Comparison of ENCODE assay signal across 8 mouse cellular contexts in genomic region chr10:81143157-81143633, GRCm38 (mm10). TPM values are rescaled to one million over a fixed set of nuclear protein-coding genes. Genes with fewer than 3 reads are reported as not detected.
DNase-seq lines count a peak whose midpoint lies in the region; ATAC-seq and TF ChIP-seq lines count a peak whose summit lies in the region.

No protein-coding gene starts in this region.

- peak overlapping the region; percentile 20 for H3K4me3 ChIP-seq in hindbrain, embryonic 10.5 days
- no peak overlapping the region for H3K4me3 ChIP-seq in hindbrain, embryonic 14.5 days (replicated peaks; ENCODE audit: low read length)
- peak overlapping the region; percentile 8; the same call in 1 of the 2 replicates for H3K4me3 ChIP-seq in ES-Bruce4 (ENCODE audit: low read depth, low read length)
- H3K4me3 ChIP-seq in bone marrow, adult 2 months (replicated peaks; ENCODE audit: control insufficient read depth, low read depth, low read length) = no peak overlapping the region
- no peak overlapping the region for H3K4me3 ChIP-seq in limb, embryonic 11.5 days (ENCODE audit: low read depth, low read length)

- no peak for DNase-seq in hindbrain, embryonic 10.5 days (ENCODE audit: low spot score)
- DNase-seq in hindbrain, embryonic 14.5 days (ENCODE audit: low spot score) = no peak
- DNase-seq in limb, embryonic 11.5 days (ENCODE audit: low spot score) = no peak
- no peak for DNase-seq in ovary, postnatal 14 days (ENCODE audit: low spot score)
- DNase-seq in layer of hippocampus, adult 9-10 months (ENCODE audit: low spot score) = no peak
- DNase-seq in gastrocnemius, postnatal 10 days = no peak

- H3K9ac ChIP-seq in hindbrain, embryonic 14.5 days = no peak overlapping the region
- H3K9ac ChIP-seq in ES-Bruce4 (ENCODE audit: low read depth, poor library complexity, severe bottlenecking) = peak overlapping the region; percentile 69
- H3K9ac ChIP-seq in limb, embryonic 11.5 days (ENCODE audit: low read length) = peak overlapping the region; percentile 7; the same call in 1 of the 2 replicates

- H3K4me2 ChIP-seq in hindbrain, embryonic 14.5 days (replicated peaks) = no peak overlapping the region
- H3K4me2 ChIP-seq in limb, embryonic 11.5 days (ENCODE audit: low read depth, severe bottlenecking) = no peak overlapping the region

- peak overlapping the region; percentile 70 for H3K27ac ChIP-seq in hindbrain, embryonic 10.5 days
- no peak overlapping the region for H3K27ac ChIP-seq in hindbrain, embryonic 14.5 days
- H3K27ac ChIP-seq in ES-Bruce4 (ENCODE audit: insufficient read depth, low read length) = 0 out of 2 replicates have a peak overlapping the region, but pooled peaks have one; percentile 51
- H3K27ac ChIP-seq in bone marrow, adult 2 months (ENCODE audit: control insufficient read depth, insufficient read depth, low read depth, low read length, poor library complexity) = peak overlapping the region; percentile 44; the same call in 1 of the 2 replicates
- H3K27ac ChIP-seq in limb, embryonic 11.5 days (replicated peaks; ENCODE audit: low read depth, low read length) = no peak overlapping the region

- H3K4me1 ChIP-seq in hindbrain, embryonic 10.5 days (replicated peaks) = peaks cover 72% of the 10 kb centered on the region
- H3K4me1 ChIP-seq in hindbrain, embryonic 14.5 days (replicated peaks; ENCODE audit: control insufficient read depth, insufficient read depth, low read length) = peaks cover 28% of the 10 kb centered on the region
- H3K4me1 ChIP-seq in ES-Bruce4 (ENCODE audit: control insufficient read depth, insufficient read depth, low read length) = peaks cover 2% of the 10 kb centered on the region
- H3K4me1 ChIP-seq in bone marrow, adult 2 months (ENCODE audit: control insufficient read depth, insufficient read depth, low read length) = peaks cover 14% of the 10 kb centered on the region
- H3K4me1 ChIP-seq in limb, embryonic 11.5 days (ENCODE audit: control insufficient read depth, insufficient read depth, low read length) = peaks cover 28% of the 10 kb centered on the region

- WGBS in hindbrain, embryonic 10.5 days = 94% methylated on average over 7 of the region's 7 CpGs
- 90% methylated on average over 6 of the region's 7 CpGs for WGBS in hindbrain, embryonic 14.5 days
- WGBS in bone marrow, adult 2 months = 63% methylated on average over 7 of the region's 7 CpGs
- 92% methylated on average over 7 of the region's 7 CpGs for WGBS in limb, embryonic 11.5 days

- peaks cover 59% of the 10 kb centered on the region for H3K36me3 ChIP-seq in hindbrain, embryonic 10.5 days
- H3K36me3 ChIP-seq in hindbrain, embryonic 14.5 days (replicated peaks; ENCODE audit: control insufficient read depth, insufficient read depth) = peaks cover 47% of the 10 kb centered on the region
- H3K36me3 ChIP-seq in ES-Bruce4 (ENCODE audit: control insufficient read depth, insufficient read depth, low read length, poor library complexity, severe bottlenecking) = peaks cover 24% of the 10 kb centered on the region
- H3K36me3 ChIP-seq in limb, embryonic 11.5 days (ENCODE audit: control insufficient read depth, insufficient read depth, low read length) = peaks cover 41% of the 10 kb centered on the region

- no peak for TF ChIP-seq EP300 in ES-Bruce4 (IDR thresholded peaks at IDR 0.05; ENCODE audit: insufficient read depth, low read depth, low read length)

- TF ChIP-seq POLR2A in ES-Bruce4 (IDR thresholded peaks at IDR 0.05; ENCODE audit: insufficient read depth, low read length) = no peak
- no peak for TF ChIP-seq POLR2A in bone marrow, adult 2 months (IDR thresholded peaks at IDR 0.05; ENCODE audit: borderline replicate concordance, control insufficient read depth, low read depth, low read length)

- TF ChIP-seq CTCF in ES-Bruce4 (IDR thresholded peaks at IDR 0.05; ENCODE audit: low read depth, low read length) = peak; percentile 34
- no peak for TF ChIP-seq CTCF in bone marrow, adult 2 months (IDR thresholded peaks at IDR 0.05; ENCODE audit: control insufficient read depth, insufficient read depth, low read length)

- no peaks in the 10 kb centered on the region for H3K9me3 ChIP-seq in hindbrain, embryonic 10.5 days
- no peaks in the 10 kb centered on the region for H3K9me3 ChIP-seq in hindbrain, embryonic 14.5 days (ENCODE audit: control insufficient read depth, low read length)
- no peaks in the 10 kb centered on the region for H3K9me3 ChIP-seq in ES-Bruce4 (replicated peaks; ENCODE audit: control insufficient read depth, insufficient read depth, low read length, poor library complexity, severe bottlenecking)
- no peaks in the 10 kb centered on the region for H3K9me3 ChIP-seq in limb, embryonic 11.5 days (ENCODE audit: control insufficient read depth, low read length)

- no peak for ATAC-seq in hindbrain, embryonic 14.5 days (ENCODE audit: low FRiP score)
- no peak for ATAC-seq in limb, embryonic 11.5 days (ENCODE audit: insufficient number of reproducible peaks, low FRiP score, low TSS enrichment, low read depth)

- no peaks in the 10 kb centered on the region for H3K27me3 ChIP-seq in hindbrain, embryonic 10.5 days (ENCODE audit: insufficient read depth, poor library complexity, severe bottlenecking)
- H3K27me3 ChIP-seq in hindbrain, embryonic 14.5 days (ENCODE audit: control insufficient read depth, insufficient read depth, low read length) = no peaks in the 10 kb centered on the region
- H3K27me3 ChIP-seq in ES-Bruce4 (ENCODE audit: control insufficient read depth, insufficient read depth, low read length, poor library complexity, severe bottlenecking) = no peaks in the 10 kb centered on the region
- no peaks in the 10 kb centered on the region for H3K27me3 ChIP-seq in limb, embryonic 11.5 days (ENCODE audit: control insufficient read depth, insufficient read depth, low read length)

RNA-seq across cellular contexts. Expression of gene Zbtb7a, which starts 8.2 kb away (rescaled TPM):
- polyA plus RNA-seq in hindbrain, embryonic 10.5 days (2016; fragmentation: Nextera tagmentation; extraction: Ambion mirVana) = 9.4 and 12.4 TPM in 2 replicates
- polyA plus RNA-seq in hindbrain, embryonic 14.5 days (2014; fragmentation: Nextera tagmentation; extraction: Ambion mirVana) = 12.4 and 14.4 TPM in 2 replicates
- 12.6 and 14.4 TPM in 2 replicates for polyA plus RNA-seq in ES-Bruce4 (2011; ENCODE audit: insufficient read depth, insufficient read length, low read depth, missing spikeins)
- polyA plus RNA-seq in bone marrow, adult 2 months (2011; ENCODE audit: insufficient read depth, insufficient read length, low replicate concordance, missing spikeins) = 28.2 and 31.0 TPM in 2 replicates
- polyA plus RNA-seq in limb, embryonic 11.5 days (2014; fragmentation: Nextera tagmentation; extraction: Ambion mirVana) = 6.7 and 8.4 TPM in 2 replicates
- total RNA-seq in gastrocnemius, postnatal 10 days (2021) = 10 to 100 TPM; 29.2 to 35.9 TPM

RNA-seq across cellular contexts. Expression of gene Pias4, which starts 24.5 kb away (rescaled TPM):
- polyA plus RNA-seq in hindbrain, embryonic 10.5 days (2016; fragmentation: Nextera tagmentation; extraction: Ambion mirVana) = 64.1 and 72.2 TPM in 2 replicates
- polyA plus RNA-seq in hindbrain, embryonic 14.5 days (2014; fragmentation: Nextera tagmentation; extraction: Ambion mirVana) = 43.7 and 48.3 TPM in 2 replicates
- polyA plus RNA-seq in ES-Bruce4 (2011; ENCODE audit: insufficient read depth, insufficient read length, low read depth, missing spikeins) = 36.8 and 44.9 TPM in 2 replicates
- polyA plus RNA-seq in bone marrow, adult 2 months (2011; ENCODE audit: insufficient read depth, insufficient read length, low replicate concordance, missing spikeins) = 11.1 and 29.0 TPM in 2 replicates
- 53.3 and 56.9 TPM in 2 replicates for polyA plus RNA-seq in limb, embryonic 11.5 days (2014; fragmentation: Nextera tagmentation; extraction: Ambion mirVana)
- 10 to 100 TPM; 10.7 to 13.8 TPM for total RNA-seq in gastrocnemius, postnatal 10 days (2021)

RNA-seq across cellular contexts. Expression of gene Eef2, which starts 33.2 kb away (rescaled TPM):
- polyA plus RNA-seq in hindbrain, embryonic 10.5 days (2016; fragmentation: Nextera tagmentation; extraction: Ambion mirVana) = 495 and 570 TPM in 2 replicates
- polyA plus RNA-seq in hindbrain, embryonic 14.5 days (2014; fragmentation: Nextera tagmentation; extraction: Ambion mirVana) = 413 and 447 TPM in 2 replicates
- 2,442 and 2,478 TPM in 2 replicates for polyA plus RNA-seq in ES-Bruce4 (2011; ENCODE audit: insufficient read depth, insufficient read length, low read depth, missing spikeins)
- polyA plus RNA-seq in bone marrow, adult 2 months (2011; ENCODE audit: insufficient read depth, insufficient read length, low replicate concordance, missing spikeins) = 347 and 468 TPM in 2 replicates
- polyA plus RNA-seq in limb, embryonic 11.5 days (2014; fragmentation: Nextera tagmentation; extraction: Ambion mirVana) = 428 TPM in 2 replicates
- total RNA-seq in gastrocnemius, postnatal 10 days (2021) = 1,000 to 10,000 TPM in 1 of 2 experiments, 100 to 1,000 TPM in 1; 974 to 1,018 TPM

RNA-seq across cellular contexts. Expression of gene Map2k2, which starts 37.5 kb away (rescaled TPM):
- polyA plus RNA-seq in hindbrain, embryonic 10.5 days (2016; fragmentation: Nextera tagmentation; extraction: Ambion mirVana) = 218 and 261 TPM in 2 replicates
- 222 and 230 TPM in 2 replicates for polyA plus RNA-seq in hindbrain, embryonic 14.5 days (2014; fragmentation: Nextera tagmentation; extraction: Ambion mirVana)
- 46.3 and 53.0 TPM in 2 replicates for polyA plus RNA-seq in ES-Bruce4 (2011; ENCODE audit: insufficient read depth, insufficient read length, low read depth, missing spikeins)
- polyA plus RNA-seq in bone marrow, adult 2 months (2011; ENCODE audit: insufficient read depth, insufficient read length, low replicate concordance, missing spikeins) = 57.6 and 108 TPM in 2 replicates
- polyA plus RNA-seq in limb, embryonic 11.5 days (2014; fragmentation: Nextera tagmentation; extraction: Ambion mirVana) = 230 and 239 TPM in 2 replicates
- 100 to 1,000 TPM; 170 to 177 TPM for total RNA-seq in gastrocnemius, postnatal 10 days (2021)

RNA-seq across cellular contexts. Expression of gene Dapk3, which starts 39.6 kb away (rescaled TPM):
- polyA plus RNA-seq in hindbrain, embryonic 10.5 days (2016; fragmentation: Nextera tagmentation; extraction: Ambion mirVana) = 58.3 and 75.6 TPM in 2 replicates
- 68.2 and 76.7 TPM in 2 replicates for polyA plus RNA-seq in hindbrain, embryonic 14.5 days (2014; fragmentation: Nextera tagmentation; extraction: Ambion mirVana)
- 61.2 and 64.8 TPM in 2 replicates for polyA plus RNA-seq in ES-Bruce4 (2011; ENCODE audit: insufficient read depth, insufficient read length, low read depth, missing spikeins)
- polyA plus RNA-seq in bone marrow, adult 2 months (2011; ENCODE audit: insufficient read depth, insufficient read length, low replicate concordance, missing spikeins) = 7.2 and 23.2 TPM in 2 replicates
- polyA plus RNA-seq in limb, embryonic 11.5 days (2014; fragmentation: Nextera tagmentation; extraction: Ambion mirVana) = 43.3 and 49.1 TPM in 2 replicates
- total RNA-seq in gastrocnemius, postnatal 10 days (2021) = 10 to 100 TPM; 29.8 to 30.4 TPM

Comparison
In these comparisons a context has a peak if more than half of its experiments do, and no peak if none do; other contexts are left out.
1. H3K27ac ChIP-seq: peak in hindbrain, embryonic 10.5 days (single experiment), ES-Bruce4 (single experiment) and bone marrow, adult 2 months (single experiment); none in hindbrain, embryonic 14.5 days (single experiment) and limb, embryonic 11.5 days (single experiment).
2. H3K4me3 ChIP-seq: peak in hindbrain, embryonic 10.5 days (single experiment) and ES-Bruce4 (single experiment); none in hindbrain, embryonic 14.5 days (single experiment), bone marrow, adult 2 months (single experiment) and limb, embryonic 11.5 days (single experiment).